Mouse (Mus musculus) C2C12 (cell line): ENCODE results near the gene Afdn. TPM values are rescaled to one million over a fixed set of nuclear protein-coding genes. Genes with fewer than 3 reads are reported as not detected.
"Not testable (repeated sequence)": the region's sequence is repeated elsewhere in the genome, so short reads cannot be mapped to it uniquely, and the experiment has no call there.

Source experiments
- H3K27me3 ChIP-seq: one replicate; pipeline ENCODE4 v1.6.1; 2011; ENCODE audit not compliant: control insufficient read depth, insufficient read depth, insufficient read length
- H3K36me3 ChIP-seq: one replicate; pipeline ENCODE4 v1.6.1; 2011; ENCODE audit not compliant: control insufficient read depth, insufficient read depth
- H3K4me3 ChIP-seq: one replicate; pipeline ENCODE4 v1.5.1; 2011; ENCODE audit warnings: mild to moderate bottlenecking, control low read depth; ENCODE audit not compliant: poor library complexity, insufficient read depth, severe bottlenecking
- H3K79me2 ChIP-seq: one replicate; pipeline ENCODE4 v1.6.1; 2011; ENCODE audit not compliant: control insufficient read depth, insufficient read depth
- H3K79me3 ChIP-seq: one replicate; pipeline ENCODE4 v1.6.1; 2011; ENCODE audit warnings: low read depth, control low read depth
- H3ac ChIP-seq: one replicate; pipeline ENCODE3; 2011; ENCODE audit warnings: low read depth; ENCODE audit not compliant: control insufficient read depth, insufficient read length
- MAX ChIP-seq: IDR thresholded peaks from one replicate; pipeline ENCODE4 v1.6.1; 2011; ENCODE audit warnings: mild to moderate bottlenecking, control low read depth
- MYOD1 ChIP-seq: IDR thresholded peaks from one replicate; pipeline ENCODE4 v1.6.1; 2011; ENCODE audit warnings: low read depth; ENCODE audit not compliant: control insufficient read depth, insufficient read length
- MYOG ChIP-seq: IDR thresholded peaks from one replicate; pipeline ENCODE4 v1.6.1; 2011; ENCODE audit not compliant: control insufficient read depth, insufficient read length; ENCODE audit errors: extremely low read depth
- USF1 ChIP-seq: IDR thresholded peaks from one replicate; pipeline ENCODE4 v1.6.1; 2011; ENCODE audit warnings: low read depth, mild to moderate bottlenecking, control low read depth, moderate library complexity
- polyA plus RNA-seq: library from polyadenylated mRNA; unstranded; fragments of >200 nt; fragmentation: generic; extraction: Trizol; gene quantifications from one replicate; pipeline ENCODE4 v1.2.1, GENCODE M21; 2012; ENCODE audit warnings: missing spikeins

The Afdn gene
- polyA plus RNA-seq, 1 experiment: 21.0 TPM

GRCm38 (mm10) chr17:13940487-13940886 lies 180.1 kb downstream of the Afdn start:
- H3K79me2 ChIP-seq: no peaks in the 10 kb centered on the region
- TF ChIP-seq MAX (no peak), MYOG (no peak), USF1 (no peak), MYOD1 (no peak)
- H3K4me3 ChIP-seq: no peak overlapping the region
- no peaks in the 10 kb centered on the region for H3K27me3 ChIP-seq
- H3K79me3 ChIP-seq: no peaks in the 10 kb centered on the region
- H3K36me3 ChIP-seq: no peaks in the 10 kb centered on the region
- no peak overlapping the region for H3ac ChIP-seq

DNA sequence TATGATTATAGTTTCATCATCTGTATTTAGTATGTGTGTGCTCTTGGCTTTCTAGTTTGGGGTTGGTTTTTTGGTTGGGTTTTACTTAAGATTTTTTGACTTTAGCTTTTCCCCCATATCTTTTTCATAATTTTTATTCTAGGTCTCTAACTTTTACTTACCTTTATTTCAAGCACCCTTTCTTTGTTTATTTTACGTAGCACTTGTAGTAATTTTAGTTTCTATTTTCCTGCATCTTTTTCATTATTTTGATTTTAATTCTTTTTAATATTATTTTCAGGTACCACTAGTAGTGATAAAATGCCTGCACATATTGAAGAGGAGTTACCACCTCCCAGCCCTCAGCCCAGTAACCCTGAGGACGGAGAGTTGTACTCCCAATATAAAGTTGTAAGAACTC lies 187.7 kb downstream of the Afdn start, which contains the start of gene Gm7168:
TSS of gene Gm7168 (plus strand) at position 301 of the 400 bp plus-strand sequence.
- H3ac ChIP-seq, H3K4me3 ChIP-seq: not testable (repeated sequence)

DNA sequence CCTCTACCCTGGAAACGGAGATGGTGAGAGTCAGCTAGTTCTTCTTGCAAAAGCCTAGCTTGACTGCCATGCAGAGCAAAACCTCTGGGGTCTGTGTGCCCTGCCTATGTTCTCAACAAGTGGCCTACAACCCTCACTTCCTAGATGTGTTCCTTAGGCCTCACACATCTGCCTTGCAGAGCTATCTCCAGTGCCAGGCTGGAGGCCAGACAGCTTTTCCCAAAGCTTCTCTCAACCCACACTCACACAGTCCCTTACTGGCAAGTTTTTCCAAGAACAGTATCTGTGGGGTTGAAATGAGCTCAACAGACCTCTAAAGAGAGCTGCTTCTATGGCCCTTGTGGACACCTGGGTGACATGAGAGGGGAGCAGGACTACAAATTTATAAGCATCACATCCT lies 191.2 kb downstream of the Afdn start:
- not testable (repeated sequence) for H3ac ChIP-seq, H3K4me3 ChIP-seq, H3K36me3 ChIP-seq, H3K79me3 ChIP-seq, H3K27me3 ChIP-seq, H3K79me2 ChIP-seq

More for the DNA sequence above, 187.7 kb downstream of the Afdn start, which contains the start of gene Gm7168:
- H3K79me2 ChIP-seq, H3K27me3 ChIP-seq, H3K36me3 ChIP-seq, H3K79me3 ChIP-seq: not testable (repeated sequence)

Other genes with a start within 250 kb of the Afdn start
- 0.44 TPM for gene Tcte2, start 1.3 kb downstream of the Afdn start, polyA plus RNA-seq
- not detected for gene Gm7168, start 187.8 kb downstream of the Afdn start, polyA plus RNA-seq
- not detected for gene Gm7356, start 243.2 kb downstream of the Afdn start, polyA plus RNA-seq